Mouse (Mus musculus) left cerebral cortex, adult 18-20 months (tissue): Measurements from ENCODE around the gene Rnf121. TPM values are rescaled to one million over a fixed set of nuclear protein-coding genes. Genes with fewer than 3 reads are reported as not detected.

ENCODE experiments used
- DNase-seq, 2 experiments: peaks; one replicate each; pipeline ENCODE4 v3.0.0; 2021 to 2022; ENCODE audit warnings: low spot score in 2 of 2, mixed read lengths in 1 of 2
- total RNA-seq, 2 experiments: library from RNA; stranded (reverse); gene quantifications; 2 replicates each; pipeline ENCODE4 v1.2.3; 2021

The Rnf121 gene
- total RNA-seq, 2 experiments from 2014 or later, result 46.0 to 46.6 TPM

GRCm38 (mm10) chr7:102000921-102001630 is 64.2 kb downstream of the Rnf121 start:
- no peak for DNase-seq

GRCm38 (mm10) chr7:102000296-102000695 is 65.0 kb downstream of the Rnf121 start:
- DNase-seq, result no peak

GRCm38 (mm10) chr7:101999461-102000151 is 65.7 kb downstream of the Rnf121 start:
- DNase-seq, result no peak

GRCm38 (mm10) chr7:101998194-101998927 is 66.9 kb downstream of the Rnf121 start:
- peak; percentile 88 for DNase-seq

- no peak for DNase-seq
These were observed 71.0 kb downstream of the Rnf121 start for GRCm38 (mm10) chr7:101994241-101994640.

GRCm38 (mm10) chr7:101985081-101985480 is 80.2 kb downstream of the Rnf121 start:
- DNase-seq, result no peak

- no peak for DNase-seq
These were observed 82.5 kb downstream of the Rnf121 start for GRCm38 (mm10) chr7:101982735-101983134.

- no peak for DNase-seq
These were observed 90.8 kb downstream of the Rnf121 start for GRCm38 (mm10) chr7:101974505-101974904.

GRCm38 (mm10) chr7:101973730-101974129 is 91.5 kb downstream of the Rnf121 start:
- DNase-seq, result no peak

- DNase-seq, result no peak
These were observed 93.5 kb downstream of the Rnf121 start for GRCm38 (mm10) chr7:101971721-101972120.

- peak; percentile 71 to 77 for DNase-seq
These were observed 94.3 kb downstream of the Rnf121 start for GRCm38 (mm10) chr7:101970821-101971461.

GRCm38 (mm10) chr7:101970429-101970775 is 94.9 kb downstream of the Rnf121 start:
- DNase-seq, result peak; percentile 86 to 88

- peak; percentile 75 to 85 for DNase-seq
These were observed 95.4 kb downstream of the Rnf121 start for GRCm38 (mm10) chr7:101969694-101970428.

Other genes with a start within 250 kb of the Rnf121 start
- gene Phox2a, start 247.2 kb downstream of the Rnf121 start, total RNA-seq, result under 1 TPM; 0.51 to 0.68 TPM
- gene Inppl1, start 227.2 kb downstream of the Rnf121 start, total RNA-seq, result 10 to 100 TPM; 28.7 to 31.4 TPM
- gene Folr2, start 208.3 kb downstream of the Rnf121 start, total RNA-seq, result under 1 TPM in 1 of 2 experiments, not detected in 1; 0.54 TPM
- 10 to 100 TPM; 27.2 to 34.1 TPM for gene Anapc15, start 201.8 kb downstream of the Rnf121 start, total RNA-seq
- gene Folr1, start 194.7 kb downstream of the Rnf121 start, total RNA-seq, result not detected
- gene Lamtor1, start 159.6 kb downstream of the Rnf121 start, total RNA-seq, result 10 to 100 TPM; 82.6 to 87.9 TPM
- not detected for gene Tomt, start 159.1 kb downstream of the Rnf121 start, total RNA-seq
- gene Lrrc51, start 131.6 kb downstream of the Rnf121 start, total RNA-seq, result 1 to 10 TPM; 5.4 to 5.5 TPM
- 100 to 1,000 TPM in 1 of 2 experiments, 10 to 100 TPM in 1; 93.8 to 106 TPM for gene Numa1, start 131.4 kb downstream of the Rnf121 start, total RNA-seq
- 1 to 10 TPM; 6.6 to 6.8 TPM for gene Il18bp, start 46.8 kb downstream of the Rnf121 start, total RNA-seq
- gene Xndc1, start within 50 bp of the Rnf121 start, total RNA-seq, result 10 to 100 TPM; 20.5 to 26.6 TPM
- gene Xntrpc, start 244 bp upstream of the Rnf121 start, total RNA-seq, result 1 to 10 TPM; 2.4 to 2.5 TPM
- not detected for gene Trpc2, start 17.6 kb upstream of the Rnf121 start, total RNA-seq
- gene Art1, start 36.3 kb upstream of the Rnf121 start, total RNA-seq, result not detected
- gene Art5, start 44.0 kb upstream of the Rnf121 start, total RNA-seq, result not detected
- gene Chrna10, start 51.4 kb upstream of the Rnf121 start, total RNA-seq, result under 1 TPM; 0.30 to 0.46 TPM
- gene Nup98, start 144.7 kb upstream of the Rnf121 start, total RNA-seq, result 10 to 100 TPM; 43.3 to 45.6 TPM
- gene Pgap2, start 144.7 kb upstream of the Rnf121 start, total RNA-seq, result 10 to 100 TPM; 20.5 to 21.2 TPM
- 10 to 100 TPM; 21.7 to 22.5 TPM for gene Rhog, start 190.6 kb upstream of the Rnf121 start, total RNA-seq
- 10 to 100 TPM; 74.4 to 80.5 TPM for gene Stim1, start 202.3 kb upstream of the Rnf121 start, total RNA-seq